Comparison of ENCODE assay signal across 21 mouse cellular contexts in the genomic region with DNA sequence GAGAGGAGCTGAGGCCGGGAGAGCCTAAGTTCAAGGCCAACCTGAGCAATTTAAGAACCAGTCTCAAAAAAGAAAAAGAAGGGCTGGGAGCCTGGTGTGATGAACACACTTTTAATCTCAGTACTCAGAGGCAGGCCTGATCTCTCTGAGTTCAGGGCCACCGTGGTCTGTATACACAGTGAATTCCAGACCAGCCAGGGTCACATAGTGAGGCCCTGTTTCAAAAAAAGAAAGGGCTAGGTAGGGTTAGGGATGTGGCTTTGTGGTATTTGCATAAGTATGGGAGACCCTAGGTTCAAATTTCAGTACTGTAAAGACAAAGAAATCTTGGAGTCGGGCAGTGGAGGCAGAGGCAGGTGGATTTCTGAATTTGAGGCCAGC. TPM values are rescaled to one million over a fixed set of nuclear protein-coding genes. Genes with fewer than 3 reads are reported as not detected.
DNase-seq lines count a peak whose midpoint lies in the region; ATAC-seq and TF ChIP-seq lines count a peak whose summit lies in the region.
"Had no signal": no experiment of that assay in that cellular context is flagged by ENCODE, and none has a peak within 500 bp of the region (broad histone marks: within the 10 kb centered on the region; RNA-seq: fewer than 3 reads in every experiment).

No protein-coding gene starts in this region.

- no peak for ATAC-seq in heart, embryonic 11.5 days (replicated peaks; ENCODE audit: insufficient number of reproducible peaks, low FRiP score, low TSS enrichment)
- no peak for ATAC-seq in heart, postnatal 0 days (ENCODE audit: insufficient read depth, low read depth)
- ATAC-seq: forebrain, embryonic 15.5 days; intestine, postnatal 0 days had no signal

- H3K9me3 ChIP-seq in heart, embryonic 11.5 days (replicated peaks; ENCODE audit: control insufficient read depth, low read length), result no peaks in the 10 kb centered on the region
- H3K9me3 ChIP-seq in heart, postnatal 0 days (replicated peaks; ENCODE audit: control insufficient read depth, low read length), result no peaks in the 10 kb centered on the region
- H3K9me3 ChIP-seq in E14TG2a.4 (ENCODE audit: low read length), result no peaks in the 10 kb centered on the region
- H3K9me3 ChIP-seq: forebrain, embryonic 15.5 days; G1E; hindbrain, embryonic 10.5 days; limb, embryonic 10.5 days; midbrain, embryonic 10.5 days; stomach, embryonic 15.5 days had no signal

- no peaks in the 10 kb centered on the region for H3K27me3 ChIP-seq in heart, embryonic 11.5 days (ENCODE audit: control insufficient read depth, insufficient read depth, low read length)
- H3K27me3 ChIP-seq in heart, postnatal 0 days (ENCODE audit: control insufficient read depth, insufficient read depth, low read length), result no peaks in the 10 kb centered on the region
- H3K27me3 ChIP-seq in E14TG2a.4 (ENCODE audit: insufficient read depth, low read length), result no peaks in the 10 kb centered on the region
- H3K27me3 ChIP-seq: forebrain, embryonic 15.5 days; stomach, embryonic 15.5 days had no signal

- H3K27ac ChIP-seq in heart, embryonic 11.5 days (ENCODE audit: low read depth, low read length), result peak overlapping the region; percentile 16; the same call in 1 of the 2 replicates
- peak overlapping the region; percentile 80 for H3K27ac ChIP-seq in heart, postnatal 0 days (ENCODE audit: low read depth)
- H3K27ac ChIP-seq: forebrain, embryonic 15.5 days; hindbrain, embryonic 10.5 days; limb, embryonic 10.5 days; liver, embryonic 14.5 days; midbrain, embryonic 10.5 days; stomach, embryonic 15.5 days had no signal

- H3K4me2 ChIP-seq in heart, embryonic 11.5 days, result no peak overlapping the region
- H3K4me2 ChIP-seq in heart, postnatal 0 days (ENCODE audit: low read depth, low read length), result no peak overlapping the region; the same call in 1 of the 2 replicates
- H3K4me2 ChIP-seq: forebrain, embryonic 15.5 days; stomach, embryonic 15.5 days had no signal

- intact Hi-C loops in heart, postnatal 10 days (cut with DNase I), result no loop called here

- no peak overlapping the region for H3K4me3 ChIP-seq in heart, embryonic 11.5 days (ENCODE audit: low read depth, low read length)
- H3K4me3 ChIP-seq in heart, postnatal 0 days (ENCODE audit: low read depth, low read length), result no peak overlapping the region
- peak overlapping the region; percentile 29; the same call in 1 of the 2 replicates for H3K4me3 ChIP-seq in E14TG2a.4 (replicated peaks; ENCODE audit: low read length)
- H3K4me3 ChIP-seq: forebrain, embryonic 15.5 days; hindbrain, embryonic 10.5 days; left cerebral cortex, adult 2 months; limb, embryonic 10.5 days; midbrain, embryonic 10.5 days; stomach, embryonic 15.5 days had no signal

- H3K9ac ChIP-seq in heart, embryonic 11.5 days (ENCODE audit: low read depth, low read length), result no peak overlapping the region
- no peak overlapping the region for H3K9ac ChIP-seq in heart, postnatal 0 days (replicated peaks; ENCODE audit: low read depth, low read length)
- H3K9ac ChIP-seq: forebrain, embryonic 15.5 days; liver, embryonic 14.5 days; stomach, embryonic 15.5 days had no signal

- no peak for DNase-seq in heart, adult 18-20 months
- no peak for DNase-seq in heart, postnatal 0 days (ENCODE audit: low spot score)
- DNase-seq in heart, postnatal 10 days, result no peak
- DNase-seq in ZHBTc4 (ENCODE audit: low read depth, low spot score), result peak; percentile 61
- DNase-seq in cerebellum, adult 8-10 months, result no peak
- no peak for DNase-seq in adrenal gland, postnatal 25 days
- DNase-seq: adrenal gland, postnatal 10 days; cerebellum, adult 9-10 months; gastrocnemius, postnatal 10 days; thymus, postnatal 25 days had no signal

- no peak for TF ChIP-seq EP300 in heart, postnatal 0 days (IDR thresholded peaks at IDR 0.05; ENCODE audit: low read depth)

- H3K36me3 ChIP-seq in heart, embryonic 11.5 days (ENCODE audit: control insufficient read depth, insufficient read depth, low read length), result no peaks in the 10 kb centered on the region
- no peaks in the 10 kb centered on the region for H3K36me3 ChIP-seq in heart, postnatal 0 days (replicated peaks; ENCODE audit: control insufficient read depth, insufficient read depth, low read length)
- H3K36me3 ChIP-seq in E14TG2a.4 (ENCODE audit: insufficient read depth, low read length), result peaks cover 17% of the 10 kb centered on the region
- H3K36me3 ChIP-seq: forebrain, embryonic 15.5 days; stomach, embryonic 15.5 days had no signal

- TF ChIP-seq CTCF in heart, postnatal 0 days (IDR thresholded peaks at IDR 0.05; ENCODE audit: low read depth), result no peak
- TF ChIP-seq CTCF in E14TG2a.4 (conservative IDR thresholded peaks at IDR 0.05; ENCODE audit: low read length), result no peak

- WGBS in heart, embryonic 11.5 days (ENCODE audit: insufficient replicate concordance), result 67% methylated on average over 3 of the region's 3 CpGs
- WGBS in heart, postnatal 0 days, result 76% methylated on average over 3 of the region's 3 CpGs

- H3K4me1 ChIP-seq in heart, embryonic 11.5 days (ENCODE audit: control insufficient read depth, insufficient read depth, low read length), result peaks cover 21% of the 10 kb centered on the region
- peaks cover 24% of the 10 kb centered on the region for H3K4me1 ChIP-seq in heart, postnatal 0 days (ENCODE audit: control insufficient read depth, insufficient read depth)
- peaks cover 90% of the 10 kb centered on the region for H3K4me1 ChIP-seq in E14TG2a.4 (replicated peaks; ENCODE audit: low read depth, low read length)
- H3K4me1 ChIP-seq: stomach, embryonic 15.5 days had no signal

RNA-seq across cellular contexts. Expression of a gene that starts 5.9 kb away (rescaled TPM):
- 5.1 and 5.2 TPM in 2 replicates for polyA plus RNA-seq in heart, embryonic 11.5 days (2014; fragmentation: Nextera tagmentation; extraction: Ambion mirVana)
- 10 to 100 TPM; 29.7 to 31.3 TPM for total RNA-seq in heart, adult 18-20 months (2021)
- total RNA-seq in heart, postnatal 0 days (2014; rRNA removed; ENCODE audit: low replicate concordance), result 19.5 and 23.2 TPM in 2 replicates
- polyA plus RNA-seq in heart, postnatal 0 days (2015; fragmentation: Nextera tagmentation; extraction: Ambion mirVana), result 2.2 and 2.5 TPM in 2 replicates
- total RNA-seq in heart, postnatal 10 days (2021), result 10 to 100 TPM; 19.9 to 22.6 TPM
- total RNA-seq in adrenal gland, postnatal 25 days (2021), result 32.9 and 34.8 TPM in 2 replicates
